In genomic region chr3:34692394-34692745, GRCm38 (mm10) we compare ENCODE assay signal across 11 mouse cellular contexts. TPM values are rescaled to one million over a fixed set of nuclear protein-coding genes. Genes with fewer than 3 reads are reported as not detected.
DNase-seq lines count a peak whose midpoint lies in the region; ATAC-seq and TF ChIP-seq lines count a peak whose summit lies in the region.
"Had no signal": no experiment of that assay in that cellular context is flagged by ENCODE, and none has a peak within 500 bp of the region (broad histone marks: within the 10 kb centered on the region; RNA-seq: fewer than 3 reads in every experiment).

No protein-coding gene starts in this region.

- H3K36me3 ChIP-seq in lung, embryonic 16.5 days (ENCODE audit: control insufficient read depth, insufficient read depth, low read length): no peaks in the 10 kb centered on the region
- no peaks in the 10 kb centered on the region for H3K36me3 ChIP-seq in limb, embryonic 11.5 days (ENCODE audit: control insufficient read depth, insufficient read depth, low read length)
- no peaks in the 10 kb centered on the region for H3K36me3 ChIP-seq in stomach, embryonic 14.5 days (ENCODE audit: control insufficient read depth, insufficient read depth, low read length)

- H3K9me3 ChIP-seq in lung, embryonic 16.5 days (ENCODE audit: control insufficient read depth, low read length): no peaks in the 10 kb centered on the region
- no peaks in the 10 kb centered on the region for H3K9me3 ChIP-seq in limb, embryonic 11.5 days (ENCODE audit: control insufficient read depth, low read length)
- H3K9me3 ChIP-seq in stomach, embryonic 14.5 days (ENCODE audit: control insufficient read depth, low read depth, low read length): no peaks in the 10 kb centered on the region

- no peak for DNase-seq in frontal cortex, postnatal 36 days (ENCODE audit: low spot score in 2 of 2)
- no peak for DNase-seq in lung, adult 2 months
- DNase-seq in limb, embryonic 11.5 days (ENCODE audit: low spot score): no peak
- DNase-seq in left cerebral cortex, postnatal 36 days (ENCODE audit: low spot score in 2 of 2): no peak
- DNase-seq in adrenal gland, adult 2 months: no peak
- DNase-seq: thymus, postnatal 4 days had no signal

- peak overlapping the region; percentile 31 for H3K4me3 ChIP-seq in lung, embryonic 16.5 days (ENCODE audit: low read length)
- H3K4me3 ChIP-seq in lung, adult 2 months (replicated peaks; ENCODE audit: extremely low read depth, low read depth, low read length): no peak overlapping the region
- no peak overlapping the region; the same call in 1 of the 2 replicates for H3K4me3 ChIP-seq in limb, embryonic 11.5 days (ENCODE audit: low read depth, low read length)
- H3K4me3 ChIP-seq in stomach, embryonic 14.5 days (ENCODE audit: low read depth, low read length): peak overlapping the region; percentile 20

- no peaks in the 10 kb centered on the region for H3K27me3 ChIP-seq in lung, embryonic 16.5 days (ENCODE audit: control insufficient read depth, insufficient read depth, low read depth, low read length)
- no peaks in the 10 kb centered on the region for H3K27me3 ChIP-seq in limb, embryonic 11.5 days (ENCODE audit: control insufficient read depth, insufficient read depth, low read length)
- no peaks in the 10 kb centered on the region for H3K27me3 ChIP-seq in stomach, embryonic 14.5 days (ENCODE audit: control insufficient read depth, insufficient read depth, low read length)

- TF ChIP-seq POLR2A in lung, adult 2 months (IDR thresholded peaks at IDR 0.05; ENCODE audit: borderline replicate concordance, extremely low read depth, low read depth, low read length): no peak

- peak overlapping the region; percentile 55 for H3K4me2 ChIP-seq in lung, embryonic 16.5 days (ENCODE audit: low read depth, low read length)
- H3K4me2 ChIP-seq in limb, embryonic 11.5 days (ENCODE audit: low read depth, severe bottlenecking): peak overlapping the region; percentile 39
- peak overlapping the region; percentile 49 for H3K4me2 ChIP-seq in stomach, embryonic 14.5 days (replicated peaks; ENCODE audit: low read depth, low read length)

- no peaks in the 10 kb centered on the region for H3K4me1 ChIP-seq in lung, embryonic 16.5 days (replicated peaks; ENCODE audit: control insufficient read depth, insufficient read depth, low read length)
- H3K4me1 ChIP-seq in lung, adult 2 months (ENCODE audit: control insufficient read depth, insufficient read depth, low read length): no peaks in the 10 kb centered on the region
- no peaks in the 10 kb centered on the region for H3K4me1 ChIP-seq in limb, embryonic 11.5 days (ENCODE audit: control insufficient read depth, insufficient read depth, low read length)
- peaks cover 5% of the 10 kb centered on the region; the same call in 1 of the 2 replicates for H3K4me1 ChIP-seq in stomach, embryonic 14.5 days (ENCODE audit: control insufficient read depth, insufficient read depth, low read length)

- no peak for TF ChIP-seq CTCF in lung, adult 2 months (IDR thresholded peaks at IDR 0.05; ENCODE audit: insufficient read depth, low read length)

- ATAC-seq in frontal cortex, adult (ENCODE audit: low TSS enrichment): 0 out of 2 replicates have a peak, but pooled peaks have one; percentile 23
- ATAC-seq in lung, embryonic 16.5 days (ENCODE audit: low read depth): no peak
- peak; percentile 31; the same call in 1 of the 2 replicates for ATAC-seq in limb, embryonic 11.5 days (ENCODE audit: insufficient number of reproducible peaks, low FRiP score, low TSS enrichment, low read depth)
- ATAC-seq in stomach, embryonic 14.5 days (ENCODE audit: insufficient number of reproducible peaks, insufficient read depth, low FRiP score, low read depth): no peak

- WGBS in lung, embryonic 16.5 days: 19% methylated on average over 15 of the region's 15 CpGs
- WGBS in lung, adult 2 months: 24% methylated on average over 15 of the region's 15 CpGs
- WGBS in limb, embryonic 11.5 days: 22% methylated on average over 15 of the region's 15 CpGs
- WGBS in stomach, embryonic 14.5 days: 18% methylated on average over 15 of the region's 15 CpGs

- H3K9ac ChIP-seq in lung, embryonic 16.5 days (ENCODE audit: low read length): peak overlapping the region; percentile 51
- H3K9ac ChIP-seq in limb, embryonic 11.5 days (ENCODE audit: low read length): peak overlapping the region; percentile 59
- no peak overlapping the region; the same call in 1 of the 2 replicates for H3K9ac ChIP-seq in stomach, embryonic 14.5 days (replicated peaks; ENCODE audit: low read depth, low read length)

- H3K27ac ChIP-seq in lung, embryonic 16.5 days (ENCODE audit: low read length): no peak overlapping the region
- no peak overlapping the region for H3K27ac ChIP-seq in limb, embryonic 11.5 days (replicated peaks; ENCODE audit: low read depth, low read length)
- H3K27ac ChIP-seq in stomach, embryonic 14.5 days (ENCODE audit: low read length): no peak overlapping the region

- intact Hi-C loops in left cerebral cortex, postnatal 36 days (cut with DNase I): no loop called here

RNA-seq across cellular contexts. Expression of gene Sox2, which starts 42.2 kb away (rescaled TPM):
- polyA plus RNA-seq in lung, embryonic 16.5 days (2015; fragmentation: Nextera tagmentation; extraction: Ambion mirVana): 1.6 and 1.9 TPM in 2 replicates
- 14.2 and 16.0 TPM in 2 replicates for polyA plus RNA-seq in lung, adult 2 months (2012; rRNA removed)
- 0.13 and 0.17 TPM in 2 replicates for polyA plus RNA-seq in limb, embryonic 11.5 days (2014; fragmentation: Nextera tagmentation; extraction: Ambion mirVana)
- 12.0 and 12.5 TPM in 2 replicates for polyA plus RNA-seq in stomach, embryonic 14.5 days (2014; fragmentation: Nextera tagmentation; extraction: Ambion mirVana)
- 10 to 100 TPM; 39.9 to 44.4 TPM for total RNA-seq in left cerebral cortex, postnatal 36 days (2021)
- under 1 TPM; 0.14 to 0.28 TPM for total RNA-seq in adrenal gland, adult 2 months (2021)
- 0.42 and 0.44 TPM in 2 replicates for polyA plus RNA-seq in adrenal gland, adult 2 months (2012; rRNA removed)
- total RNA-seq: hematopoietic stem cell, adult 5-6 weeks; liver, adult 2 months had no signal
- polyA plus RNA-seq: liver, adult 2 months had no signal

Comparison
In these comparisons a context has a peak if more than half of its experiments do, and no peak if none do; other contexts are left out.
1. H3K4me3 ChIP-seq: peak in lung, embryonic 16.5 days (single experiment) and stomach, embryonic 14.5 days (single experiment); none in lung, adult 2 months (single experiment) and limb, embryonic 11.5 days (single experiment).
2. ATAC-seq: peak in frontal cortex, adult (single experiment) and limb, embryonic 11.5 days (single experiment); none in lung, embryonic 16.5 days (single experiment) and stomach, embryonic 14.5 days (single experiment).
3. Peak in every context shown above with its lines, with median percentiles within 50 percentile points of each other: H3K4me2 ChIP-seq.